Mouse (Mus musculus) frontal cortex, postnatal 25 days (tissue): ENCODE results near the gene Gm20403.
"Not testable (repeated sequence)": the region's sequence is repeated elsewhere in the genome, so short reads cannot be mapped to it uniquely, and the experiment has no call there.

Experiments used
- DNase-seq, 2 experiments: peaks; one replicate each; pipeline ENCODE4 v3.0.0; 2022; ENCODE audit warnings: low spot score in 2 of 2

Gm20403 gene

DNA sequence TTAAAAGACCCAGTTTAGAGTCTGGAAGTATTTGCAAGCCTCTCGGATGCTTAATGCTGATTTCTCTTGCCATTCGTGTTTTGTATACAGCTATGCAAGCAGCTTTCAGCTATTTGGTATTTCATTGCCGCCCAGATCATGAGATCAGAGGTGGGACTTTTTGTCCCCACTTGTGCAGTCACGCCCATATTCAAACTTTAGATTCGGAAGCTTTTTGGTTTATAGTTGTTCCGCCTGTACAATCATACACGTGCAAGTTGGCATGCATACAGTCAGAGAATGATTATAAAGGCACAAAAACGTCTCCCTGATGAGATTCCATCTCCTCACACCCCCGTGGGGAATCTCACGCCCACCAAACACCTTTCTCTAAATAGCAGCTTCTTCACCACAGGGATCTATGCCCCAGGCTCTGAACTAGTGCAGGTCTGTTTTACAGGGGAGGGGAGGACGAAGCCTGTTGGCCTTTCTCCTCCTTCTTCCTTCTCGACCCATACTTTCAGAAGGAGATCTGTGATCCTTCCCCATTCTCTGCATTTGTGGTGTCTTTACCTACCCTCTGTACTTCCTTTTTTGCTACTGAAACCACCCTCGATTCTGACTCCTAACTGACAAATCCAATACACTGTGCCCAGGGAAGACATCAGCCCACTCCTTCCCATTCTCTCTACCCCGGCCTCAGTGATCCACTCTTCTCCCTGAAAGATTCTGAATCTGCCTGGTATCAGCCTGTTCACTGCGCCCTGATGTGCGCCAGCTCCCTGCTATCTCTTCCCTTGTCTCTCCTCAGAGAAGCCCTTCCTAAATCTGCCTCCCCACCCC, 7.1 kb upstream of the Gm20403 start:
- DNase-seq: no peak

DNA sequence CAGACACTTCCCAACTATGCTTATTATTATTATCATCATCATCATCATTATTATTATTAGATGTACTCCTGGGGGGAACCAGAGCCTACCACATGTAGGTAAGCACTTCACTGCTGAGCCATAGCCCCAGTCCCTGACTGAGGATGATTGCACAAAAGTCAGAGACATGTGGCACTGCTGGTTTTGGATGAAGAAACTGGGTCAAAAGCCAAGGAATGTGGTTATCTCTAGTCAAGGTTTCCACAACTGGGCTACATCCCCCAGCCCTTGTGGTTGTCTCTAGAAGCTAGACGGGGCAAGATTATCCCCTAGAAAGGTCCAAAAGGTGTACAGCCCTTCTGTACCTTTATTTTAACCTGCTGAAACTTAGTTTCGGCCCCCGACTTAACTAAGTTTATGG, 6.5 kb upstream of the Gm20403 start:
- no peak for DNase-seq

DNA sequence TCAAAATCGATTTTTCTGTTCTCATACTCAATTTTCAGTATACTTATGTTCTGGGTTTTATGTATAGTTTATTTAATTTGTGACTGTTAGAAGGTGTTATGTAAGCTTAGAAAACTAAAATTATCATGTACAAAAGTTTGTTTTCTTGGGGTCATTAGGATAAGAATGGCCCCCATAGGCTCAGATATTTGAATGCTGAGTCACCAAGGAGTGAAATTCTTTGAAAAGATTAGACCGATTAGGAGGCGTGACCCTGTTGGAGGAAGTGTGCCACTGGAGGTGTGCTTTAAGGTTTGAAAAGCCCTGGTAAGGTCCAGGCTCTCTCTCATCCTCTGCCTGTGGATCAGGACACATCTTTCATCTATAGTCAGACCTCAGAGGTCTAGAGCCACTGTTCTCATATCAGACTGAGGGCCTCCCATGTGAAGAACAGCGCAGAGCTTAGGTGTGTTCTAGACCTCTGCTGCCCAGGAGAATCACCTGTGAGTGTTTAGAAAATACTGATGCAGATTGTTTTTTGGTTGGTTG, 2.1 kb upstream of the Gm20403 start:
- no peak for DNase-seq

DNA sequence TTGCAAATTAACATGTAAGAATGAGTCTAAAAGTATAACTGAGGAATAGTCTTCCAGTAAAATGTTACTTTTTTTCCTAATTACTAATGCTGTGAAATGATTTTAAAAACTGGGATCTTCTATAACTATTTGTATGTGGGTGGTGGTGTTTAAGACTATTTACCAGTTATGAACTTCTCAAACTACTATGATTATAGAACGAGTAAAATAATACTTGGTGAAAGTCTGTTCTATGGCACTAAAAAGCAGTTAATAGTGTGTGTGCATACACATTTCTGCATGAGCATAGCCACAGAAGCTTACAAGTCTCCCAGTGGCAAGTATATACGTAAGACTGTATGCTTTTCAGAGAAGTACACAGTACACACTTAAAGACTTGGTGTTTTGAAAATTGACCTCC, 827 bp upstream of the Gm20403 start:
- no peak for DNase-seq

DNA sequence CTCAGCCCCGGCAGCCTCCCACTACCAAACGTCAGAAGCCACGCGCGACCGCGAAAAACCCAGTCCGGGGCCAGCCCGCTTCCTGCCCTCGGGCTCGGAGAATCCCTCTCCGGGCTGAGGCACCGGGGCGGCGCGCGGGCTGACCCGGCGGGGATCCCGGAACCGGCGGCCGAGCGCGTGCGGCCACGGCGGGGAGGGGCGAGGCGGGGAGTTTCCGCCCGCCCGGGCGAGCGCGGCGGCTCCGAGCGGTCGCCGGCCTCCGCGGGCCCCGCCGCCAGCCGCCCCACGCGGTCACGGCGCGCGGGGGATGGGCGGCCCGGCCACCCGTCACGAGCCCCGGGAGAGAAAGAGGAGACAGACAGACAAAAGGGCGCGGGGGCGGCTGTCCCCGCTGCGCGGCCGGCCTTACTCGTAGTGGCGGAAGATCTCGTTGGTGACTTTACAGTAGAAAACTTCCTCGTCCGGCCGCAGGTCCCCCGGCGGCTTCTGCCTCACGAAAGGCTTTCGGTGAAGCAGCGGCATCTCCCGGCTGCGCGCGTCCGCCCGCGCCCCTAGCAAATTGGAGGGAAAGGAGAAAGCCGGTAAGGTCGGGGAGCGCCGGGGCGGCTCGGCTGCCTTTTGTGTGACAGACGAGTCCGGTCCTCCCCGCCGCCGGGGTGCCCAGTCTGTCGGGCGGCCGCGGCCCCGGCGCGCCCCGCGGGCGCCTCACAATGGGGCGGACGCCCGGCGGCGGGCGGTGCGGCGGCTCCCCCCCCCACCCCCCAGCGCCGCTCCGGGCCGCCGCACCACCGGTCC, 875 bp downstream of the Gm20403 start:
- peak in 1 of 2 experiments; percentile 36 for DNase-seq

DNA sequence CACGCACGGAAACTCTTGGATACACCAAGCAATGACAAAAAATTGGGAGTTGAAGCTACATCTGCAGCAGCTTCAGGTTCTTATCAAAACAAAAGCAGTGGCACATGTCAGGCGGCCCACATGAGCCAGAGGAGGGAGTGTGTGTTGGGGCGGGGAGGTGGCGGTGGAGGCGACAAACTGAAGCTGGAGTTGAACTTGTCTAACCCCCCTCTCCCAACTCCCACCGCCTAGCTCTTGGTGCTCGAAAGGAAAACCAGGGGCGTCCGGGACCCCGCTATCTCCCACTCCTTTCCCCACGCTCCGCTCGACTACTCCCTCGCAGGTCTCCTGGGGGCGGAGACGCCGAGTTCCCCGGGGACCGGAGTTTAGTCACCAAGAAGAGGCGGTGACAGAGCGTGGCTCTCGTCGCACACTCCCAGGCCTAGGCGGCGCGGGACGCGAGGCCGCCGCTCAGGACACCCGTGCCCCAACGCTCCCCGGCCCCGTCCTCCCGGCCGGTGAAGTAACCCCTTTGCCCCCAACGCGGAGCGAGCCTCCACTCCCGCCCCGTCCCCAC, 1.6 kb downstream of the Gm20403 start:
- DNase-seq: peak in 1 of 2 experiments; percentile 50

DNA sequence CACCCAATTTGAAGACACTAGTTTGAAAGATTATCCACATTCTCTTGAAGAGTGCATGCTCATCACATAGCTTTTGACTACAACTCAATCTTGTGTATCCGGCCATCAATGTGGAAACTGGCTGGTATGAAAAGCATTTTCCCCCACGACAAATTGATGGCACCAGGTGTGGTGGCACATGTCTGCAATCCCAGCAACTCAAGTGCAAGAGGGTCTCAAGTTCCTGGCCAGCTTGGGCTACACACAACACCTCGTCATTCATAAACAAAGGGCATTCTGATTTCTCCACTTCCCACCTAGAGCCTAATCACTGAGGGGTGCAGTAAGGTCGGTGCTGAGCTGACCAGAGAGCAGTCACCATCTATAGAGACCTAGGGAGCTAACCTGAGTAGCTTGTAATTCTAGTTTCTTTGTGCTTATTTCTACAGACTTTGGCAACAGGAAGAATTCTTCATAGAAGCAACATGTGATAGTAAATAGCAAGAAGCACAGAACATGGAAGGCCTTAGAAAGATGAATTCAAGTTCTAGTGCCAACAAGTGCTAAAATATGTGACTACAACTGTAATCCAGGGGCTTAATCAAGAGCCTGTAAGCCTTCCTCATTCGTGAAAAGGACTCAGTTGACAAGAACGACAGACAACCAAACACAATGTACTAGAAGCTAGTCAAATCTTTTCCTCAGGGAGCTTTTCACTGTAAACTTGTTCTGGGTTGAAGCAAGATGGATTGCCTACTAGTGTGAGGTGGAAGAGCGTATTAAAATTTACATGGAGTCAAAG, 3.2 kb downstream of the Gm20403 start:
- DNase-seq: no peak

DNA sequence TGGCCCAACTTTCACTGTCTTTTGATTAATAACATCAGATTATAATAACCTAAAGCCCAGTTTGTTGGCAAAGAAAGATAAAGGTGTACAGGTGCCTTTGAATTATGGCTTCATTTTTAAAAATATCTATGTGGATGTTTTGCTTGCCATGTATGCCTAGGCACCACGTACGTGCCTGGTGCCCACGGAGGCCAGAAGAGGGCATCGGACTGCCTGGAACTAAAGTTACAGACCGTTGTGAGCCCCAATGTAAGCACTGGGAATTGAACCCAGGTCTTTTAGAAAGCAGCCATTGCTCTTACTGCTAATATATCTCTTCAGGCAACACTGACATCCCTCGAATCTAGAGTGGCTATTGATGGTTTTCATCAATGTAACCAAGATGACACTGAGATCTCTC, 4.4 kb downstream of the Gm20403 start:
- DNase-seq: no peak

DNA sequence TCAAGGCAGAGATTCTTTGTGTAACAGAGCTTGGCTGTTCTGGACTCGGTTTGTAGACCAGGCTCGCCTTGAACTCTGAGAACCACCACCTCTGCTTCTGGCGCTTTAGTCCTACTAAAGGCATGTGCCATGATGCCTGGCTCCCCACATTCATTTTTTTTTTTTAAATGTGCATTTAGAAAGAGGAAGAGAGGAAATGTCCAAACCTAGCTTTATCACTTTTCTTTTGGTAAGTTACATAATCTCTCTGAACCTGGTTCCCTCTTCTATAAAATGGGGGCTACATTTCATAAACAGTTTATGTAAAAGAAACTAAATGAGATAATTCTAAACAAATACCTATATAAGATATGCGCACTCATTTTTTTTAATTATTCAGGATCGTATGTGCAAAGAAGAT, 5.4 kb downstream of the Gm20403 start:
- no peak for DNase-seq

DNA sequence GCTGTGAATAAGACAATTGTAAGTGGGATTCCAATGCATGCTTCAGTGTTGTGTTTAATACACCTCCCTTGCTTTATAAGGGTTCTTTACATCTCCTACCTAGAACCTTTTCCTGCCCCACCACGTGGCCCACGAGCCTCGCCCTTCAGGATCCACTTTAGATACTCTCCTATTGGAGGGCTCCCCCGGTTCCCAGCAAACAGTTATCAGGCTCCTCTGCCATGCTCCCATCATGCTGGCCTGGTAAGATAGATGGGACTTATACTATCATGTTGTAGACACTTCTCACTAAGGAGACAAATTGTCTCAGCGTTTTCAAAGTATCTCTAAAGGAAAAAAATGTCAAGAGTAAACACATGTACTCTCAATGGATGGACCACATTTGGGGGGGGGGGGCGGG, 5.8 kb downstream of the Gm20403 start:
- DNase-seq: no peak

DNA sequence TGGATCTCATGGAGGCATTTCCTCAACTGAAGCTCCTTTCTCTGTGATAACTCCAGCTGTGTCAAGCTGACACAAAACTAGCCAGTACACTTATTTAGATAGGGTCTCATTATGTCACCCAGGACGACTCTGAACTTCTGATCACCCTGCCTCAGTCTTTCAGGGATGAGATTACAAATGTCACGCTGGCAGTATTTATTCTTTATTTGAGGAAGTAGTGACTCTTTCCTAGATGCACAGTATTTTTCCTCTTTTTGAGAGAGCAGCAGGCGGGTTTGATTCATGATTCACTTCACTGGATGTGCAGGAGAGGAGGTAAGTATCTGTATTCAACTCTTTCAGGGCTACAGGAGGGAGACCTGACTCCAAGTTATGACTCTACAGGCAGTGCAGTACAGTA, 17.3 kb downstream of the Gm20403 start:
- DNase-seq: no peak

DNA sequence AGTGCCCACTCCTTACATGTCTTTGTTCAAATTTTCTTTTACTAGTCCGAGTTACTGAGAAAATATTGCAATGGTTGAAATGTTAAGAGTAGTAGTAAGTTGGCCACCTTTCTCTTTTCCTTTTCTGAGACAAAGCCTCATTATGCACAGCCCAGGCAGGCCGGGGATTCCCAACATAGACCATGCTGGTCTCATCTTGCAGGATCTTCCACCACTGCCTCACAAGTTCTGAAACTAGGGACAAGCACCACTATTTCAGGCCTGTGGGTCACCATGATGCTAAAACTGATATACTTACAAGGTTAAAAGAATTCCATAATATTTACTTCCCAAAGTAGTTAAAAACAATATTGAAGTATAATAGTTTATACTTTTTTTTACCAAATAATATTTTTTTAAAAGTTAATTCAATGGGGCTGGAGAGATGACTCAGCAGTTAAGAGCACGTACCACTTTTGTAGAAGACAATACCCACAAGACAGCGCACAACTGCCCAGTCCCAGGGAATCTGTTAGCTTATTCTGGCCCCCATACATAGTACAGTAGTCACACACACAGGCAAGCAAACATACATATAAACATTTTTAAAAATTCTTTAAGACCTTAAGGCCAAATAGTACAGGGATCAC, 20.7 kb downstream of the Gm20403 start:
- DNase-seq: no peak

DNA sequence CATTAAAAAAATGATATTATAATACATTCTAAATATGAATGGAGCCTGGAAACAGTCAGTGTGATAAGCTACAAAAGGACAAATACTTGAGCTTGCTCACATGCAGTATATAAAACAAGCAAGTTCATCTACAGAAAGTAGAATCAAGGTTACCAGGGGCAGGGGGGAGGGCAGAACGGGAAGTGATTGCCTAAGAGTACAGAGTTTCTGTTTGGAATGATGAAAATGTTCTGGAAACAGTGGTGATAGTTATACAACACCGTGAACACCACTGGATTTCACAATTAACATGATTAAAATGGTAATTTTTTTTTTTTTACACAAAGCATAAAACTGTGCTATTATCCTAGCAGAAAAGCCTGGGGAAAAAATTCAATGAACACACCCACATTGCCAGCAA, 26.8 kb downstream of the Gm20403 start:
- no peak for DNase-seq

DNA sequence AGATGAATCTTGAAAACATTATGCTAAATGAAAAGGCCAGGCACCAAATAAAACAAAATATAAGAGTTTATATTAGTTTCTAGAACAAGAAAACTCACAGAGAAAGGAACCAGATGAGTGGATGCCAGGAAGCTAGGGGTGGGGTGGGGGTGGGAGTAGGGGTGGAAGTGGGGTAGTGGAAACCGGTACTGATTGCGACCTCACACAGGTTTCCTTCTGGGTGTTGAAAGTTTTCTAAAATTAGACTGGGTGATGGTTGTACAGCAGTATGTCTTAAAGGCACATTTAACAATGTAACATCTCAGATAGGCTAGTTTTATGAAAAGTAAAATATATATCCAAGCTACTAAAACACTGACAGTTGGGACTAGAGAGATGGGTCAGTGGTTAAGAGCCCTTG, 29.4 kb downstream of the Gm20403 start:
- no peak for DNase-seq

DNA sequence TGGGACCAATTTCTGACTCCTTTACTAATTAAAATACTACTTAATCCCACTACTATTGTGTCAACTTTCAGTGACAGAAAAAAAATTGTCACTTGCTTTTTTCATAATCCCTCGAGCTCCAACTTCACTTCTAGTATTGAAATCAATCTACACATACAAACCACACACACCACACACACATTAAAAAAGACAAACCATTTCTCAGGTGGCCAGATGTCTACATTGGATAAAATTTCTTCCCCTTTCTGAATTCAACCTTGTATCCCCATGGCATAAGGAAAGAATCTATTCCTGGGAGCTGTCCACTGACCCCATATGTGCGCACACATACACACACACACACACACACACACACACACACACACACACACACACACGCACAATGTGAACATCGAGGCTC, 29.9 kb downstream of the Gm20403 start:
- DNase-seq: no peak

DNA sequence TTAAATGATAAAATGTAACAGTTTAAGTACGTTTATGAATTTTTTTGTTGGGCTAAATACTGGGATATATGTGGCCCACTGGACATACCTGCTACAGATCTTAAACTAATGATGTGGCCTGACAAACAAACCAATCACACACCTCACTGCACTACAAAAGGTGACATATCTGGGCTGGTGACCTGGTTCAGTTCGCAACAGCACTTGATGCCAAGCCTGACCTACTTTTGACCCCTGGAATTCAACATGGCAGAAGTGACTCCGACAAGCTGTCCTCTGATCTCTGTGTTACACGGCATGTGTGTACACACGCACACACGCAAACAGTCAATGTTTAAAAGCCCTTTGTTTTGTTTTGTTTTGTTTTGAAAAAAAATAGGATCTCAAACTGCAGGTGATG, 40.2 kb downstream of the Gm20403 start:
- no peak for DNase-seq

DNA sequence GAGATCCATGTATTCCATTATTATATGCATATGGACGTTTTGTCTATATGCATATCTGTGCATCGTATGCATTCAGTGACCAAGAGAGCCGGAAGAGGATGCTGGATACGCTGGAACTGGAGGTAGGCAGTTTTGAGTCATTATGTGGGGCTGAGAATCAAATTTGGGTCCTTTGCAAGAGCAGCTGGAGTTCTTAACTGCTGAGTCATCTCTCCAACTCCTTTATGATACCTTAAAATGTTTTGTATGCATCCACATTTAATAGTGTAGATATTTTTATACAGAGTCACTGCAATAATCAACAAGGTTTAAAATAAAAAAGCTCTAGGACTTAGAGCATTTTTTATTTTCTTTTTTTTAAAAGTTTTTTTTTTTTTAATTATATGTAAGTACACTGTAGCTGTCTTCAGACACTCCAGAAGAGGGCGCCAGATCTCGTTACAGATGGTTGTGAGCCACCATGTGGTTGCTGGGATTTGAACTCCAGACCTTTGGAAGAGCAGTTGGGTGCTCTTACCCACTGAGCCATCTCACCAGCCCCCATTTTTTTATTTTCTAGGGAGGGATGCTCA, 43.7 kb downstream of the Gm20403 start:
- not testable (repeated sequence) for DNase-seq

DNA sequence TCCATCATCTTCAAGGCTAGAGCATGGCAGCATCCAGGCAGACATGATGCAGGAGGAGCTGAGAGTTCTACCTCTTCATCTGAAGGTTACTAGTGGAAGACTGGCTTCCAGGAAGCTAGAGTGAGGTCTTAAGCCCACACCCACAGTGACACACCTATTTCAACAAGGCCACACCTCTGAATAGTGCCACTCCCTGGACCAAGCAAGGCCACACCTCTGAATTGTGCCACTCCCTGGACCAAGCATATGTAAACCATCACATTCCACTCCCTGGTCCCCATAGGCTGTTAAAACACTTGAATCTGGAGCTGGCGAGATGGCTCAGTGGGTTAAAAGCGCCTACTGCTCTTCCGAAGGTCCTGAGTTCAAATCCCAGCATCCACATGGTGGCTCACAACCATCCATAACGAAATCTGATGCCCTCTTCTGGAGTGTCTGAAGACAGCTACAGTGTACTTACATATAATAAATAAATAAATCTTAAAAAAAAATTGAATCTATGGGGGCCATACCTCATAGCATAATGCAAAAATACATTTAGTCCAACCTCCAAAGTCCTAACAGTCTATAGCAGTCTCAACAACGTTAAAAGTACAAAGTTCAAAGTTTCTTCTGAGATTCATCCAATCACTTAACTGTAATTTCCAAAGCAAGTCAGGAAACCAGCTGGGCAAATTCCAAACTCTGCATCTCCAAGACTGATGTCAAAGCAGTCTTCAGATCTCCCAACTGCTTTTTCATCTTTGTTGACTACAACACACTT, 48.6 kb downstream of the Gm20403 start:
- not testable (repeated sequence) for DNase-seq
